Mouse (Mus musculus): Measurements from ENCODE around the gene Otud5. TPM values are rescaled to one million over a fixed set of nuclear protein-coding genes. Genes with fewer than 3 reads are reported as not detected.

Gene Otud5
- polyA plus RNA-seq, 2 experiments, result 26.9 to 30.4 TPM

GRCm38 (mm10) chrX:7865343-7865742 is 24.2 kb downstream of the Otud5 start:
- Histone ChIP-seq H3K27ac (no peak overlapping the region), H3K9ac (replicated peaks) (no peak overlapping the region), H3K9me3 (ENCODE audit: control insufficient read depth, low read length) (no peaks in the 10 kb centered on the region), H3K36me3 (replicated peaks; ENCODE audit: control insufficient read depth, insufficient read depth, low read depth) (peaks cover 9% of the 10 kb centered on the region), H3K4me2 (ENCODE audit: low read depth) (no peak overlapping the region), H3K4me3 (ENCODE audit: insufficient read depth in 1 of 2, low read depth in 2 of 2, low read length in 2 of 2) (no peak overlapping the region), H3K27me3 (ENCODE audit: control insufficient read depth, insufficient read depth, low read length) (no peaks in the 10 kb centered on the region), H3K4me1 (replicated peaks; ENCODE audit: control insufficient read depth in 2 of 2, insufficient read depth in 2 of 2, low read length in 1 of 2) (peaks cover 2 to 12% of the 10 kb centered on the region in 2 experiments; a peak in 2 of 4 replicates)
- ATAC-seq (ENCODE audit: insufficient read depth) (no peak), DNase-seq (ENCODE audit: low read depth in 3 of 3, low spot score in 3 of 3) (no peak)
- WGBS (ENCODE audit: insufficient replicate concordance), result 56% methylated on average over 2 of the region's 2 CpGs
- no peak for TF ChIP-seq EP300 (IDR thresholded peaks at IDR 0.05; ENCODE audit: low read depth)
- TF ChIP-seq CTCF (IDR thresholded peaks at IDR 0.05; ENCODE audit: low read depth), result no peak

GRCm38 (mm10) chrX:7865786-7866185 is 24.6 kb downstream of the Otud5 start:
- TF ChIP-seq EP300 (IDR thresholded peaks at IDR 0.05; ENCODE audit: low read depth), result no peak
- no peak for TF ChIP-seq CTCF (IDR thresholded peaks at IDR 0.05; ENCODE audit: low read depth)
- peaks cover 0 to 9% of the 10 kb centered on the region in 2 experiments; a peak in 1 of 4 replicates for H3K4me1 ChIP-seq (replicated peaks; ENCODE audit: control insufficient read depth in 2 of 2, insufficient read depth in 2 of 2, low read length in 1 of 2)
- no peak overlapping the region for H3K27ac ChIP-seq
- ATAC-seq (ENCODE audit: insufficient read depth) (no peak), DNase-seq (ENCODE audit: low read depth in 3 of 3, low spot score in 3 of 3) (no peak)
- H3K4me3 ChIP-seq (ENCODE audit: insufficient read depth in 1 of 2, low read depth in 2 of 2, low read length in 2 of 2), result no peak overlapping the region
- H3K9ac ChIP-seq (replicated peaks), result no peak overlapping the region
- no peaks in the 10 kb centered on the region for H3K9me3 ChIP-seq (ENCODE audit: control insufficient read depth, low read length)
- H3K4me2 ChIP-seq (ENCODE audit: low read depth), result no peak overlapping the region
- H3K27me3 ChIP-seq (ENCODE audit: control insufficient read depth, insufficient read depth, low read length), result no peaks in the 10 kb centered on the region
- H3K36me3 ChIP-seq (replicated peaks; ENCODE audit: control insufficient read depth, insufficient read depth, low read depth), result peaks cover 9% of the 10 kb centered on the region
- WGBS (ENCODE audit: insufficient replicate concordance), result 53% methylated on average over 2 of the region's 2 CpGs

- no peak overlapping the region for H3K4me3 ChIP-seq (ENCODE audit: insufficient read depth in 1 of 2, low read depth in 2 of 2, low read length in 2 of 2)
- no peak overlapping the region for H3K4me2 ChIP-seq (ENCODE audit: low read depth)
- 82% methylated on average over 1 of the region's 1 CpGs for WGBS (ENCODE audit: insufficient replicate concordance)
- H3K9me3 ChIP-seq (ENCODE audit: control insufficient read depth, low read length), result no peaks in the 10 kb centered on the region
- no peak for DNase-seq (ENCODE audit: low read depth in 3 of 3, low spot score in 3 of 3)
- no peak overlapping the region for H3K27ac ChIP-seq
- peaks cover 13% of the 10 kb centered on the region for H3K36me3 ChIP-seq (replicated peaks; ENCODE audit: control insufficient read depth, insufficient read depth, low read depth)
- H3K9ac ChIP-seq (replicated peaks), result no peak overlapping the region
- H3K27me3 ChIP-seq (ENCODE audit: control insufficient read depth, insufficient read depth, low read length), result no peaks in the 10 kb centered on the region
- no peak for TF ChIP-seq EP300 (IDR thresholded peaks at IDR 0.05; ENCODE audit: low read depth)
- TF ChIP-seq CTCF (IDR thresholded peaks at IDR 0.05; ENCODE audit: low read depth), result no peak
- peaks cover 0 to 3% of the 10 kb centered on the region in 2 experiments; a peak in 1 of 4 replicates for H3K4me1 ChIP-seq (replicated peaks; ENCODE audit: control insufficient read depth in 2 of 2, insufficient read depth in 2 of 2, low read length in 1 of 2)
- no peak for ATAC-seq (ENCODE audit: insufficient read depth)
Observed at GRCm38 (mm10) chrX:7867141-7867540, 26.0 kb downstream of the Otud5 start.

- Histone ChIP-seq H3K27ac (no peak overlapping the region), H3K4me2 (ENCODE audit: low read depth) (no peak overlapping the region), H3K9ac (replicated peaks) (no peak overlapping the region), H3K9me3 (ENCODE audit: control insufficient read depth, low read length) (no peaks in the 10 kb centered on the region), H3K4me1 (replicated peaks; ENCODE audit: control insufficient read depth in 2 of 2, insufficient read depth in 2 of 2, low read length in 1 of 2) (peaks cover 0 to 3% of the 10 kb centered on the region in 2 experiments; a peak in 1 of 4 replicates), H3K36me3 (replicated peaks; ENCODE audit: control insufficient read depth, insufficient read depth, low read depth) (peaks cover 20% of the 10 kb centered on the region), H3K4me3 (ENCODE audit: insufficient read depth in 1 of 2, low read depth in 2 of 2, low read length in 2 of 2) (no peak overlapping the region), H3K27me3 (ENCODE audit: control insufficient read depth, insufficient read depth, low read length) (no peaks in the 10 kb centered on the region)
- 43% methylated on average over 2 of the region's 2 CpGs for WGBS (ENCODE audit: insufficient replicate concordance)
- no peak for ATAC-seq (ENCODE audit: insufficient read depth)
- no peak for TF ChIP-seq EP300 (IDR thresholded peaks at IDR 0.05; ENCODE audit: low read depth)
- TF ChIP-seq CTCF (IDR thresholded peaks at IDR 0.05; ENCODE audit: low read depth), result no peak
- DNase-seq (ENCODE audit: low read depth in 3 of 3, low spot score in 3 of 3), result no peak
Observed at GRCm38 (mm10) chrX:7868506-7868905, 27.3 kb downstream of the Otud5 start.

GRCm38 (mm10) chrX:7869826-7870225 is 28.7 kb downstream of the Otud5 start:
- Histone ChIP-seq H3K27ac (no peak overlapping the region), H3K36me3 (replicated peaks; ENCODE audit: control insufficient read depth, insufficient read depth, low read depth) (peaks cover 27% of the 10 kb centered on the region), H3K9ac (replicated peaks) (no peak overlapping the region), H3K4me3 (ENCODE audit: insufficient read depth in 1 of 2, low read depth in 2 of 2, low read length in 2 of 2) (no peak overlapping the region), H3K4me1 (replicated peaks; ENCODE audit: control insufficient read depth in 2 of 2, insufficient read depth in 2 of 2, low read length in 1 of 2) (peaks cover 0 to 3% of the 10 kb centered on the region in 2 experiments; a peak in 1 of 4 replicates), H3K9me3 (ENCODE audit: control insufficient read depth, low read length) (no peaks in the 10 kb centered on the region), H3K27me3 (ENCODE audit: control insufficient read depth, insufficient read depth, low read length) (no peaks in the 10 kb centered on the region), H3K4me2 (ENCODE audit: low read depth) (no peak overlapping the region)
- ATAC-seq (ENCODE audit: insufficient read depth) (no peak), DNase-seq (ENCODE audit: low read depth in 3 of 3, low spot score in 3 of 3) (no peak)
- TF ChIP-seq CTCF (IDR thresholded peaks at IDR 0.05; ENCODE audit: low read depth) (no peak), EP300 (IDR thresholded peaks at IDR 0.05; ENCODE audit: low read depth) (no peak)
- 65% methylated on average over 3 of the region's 3 CpGs for WGBS (ENCODE audit: insufficient replicate concordance)

Measured in liver, embryonic 14.5 days (tissue).